Mouse (Mus musculus): Measurements from ENCODE around the gene Gm10570.

The Gm10570 gene

DNA sequence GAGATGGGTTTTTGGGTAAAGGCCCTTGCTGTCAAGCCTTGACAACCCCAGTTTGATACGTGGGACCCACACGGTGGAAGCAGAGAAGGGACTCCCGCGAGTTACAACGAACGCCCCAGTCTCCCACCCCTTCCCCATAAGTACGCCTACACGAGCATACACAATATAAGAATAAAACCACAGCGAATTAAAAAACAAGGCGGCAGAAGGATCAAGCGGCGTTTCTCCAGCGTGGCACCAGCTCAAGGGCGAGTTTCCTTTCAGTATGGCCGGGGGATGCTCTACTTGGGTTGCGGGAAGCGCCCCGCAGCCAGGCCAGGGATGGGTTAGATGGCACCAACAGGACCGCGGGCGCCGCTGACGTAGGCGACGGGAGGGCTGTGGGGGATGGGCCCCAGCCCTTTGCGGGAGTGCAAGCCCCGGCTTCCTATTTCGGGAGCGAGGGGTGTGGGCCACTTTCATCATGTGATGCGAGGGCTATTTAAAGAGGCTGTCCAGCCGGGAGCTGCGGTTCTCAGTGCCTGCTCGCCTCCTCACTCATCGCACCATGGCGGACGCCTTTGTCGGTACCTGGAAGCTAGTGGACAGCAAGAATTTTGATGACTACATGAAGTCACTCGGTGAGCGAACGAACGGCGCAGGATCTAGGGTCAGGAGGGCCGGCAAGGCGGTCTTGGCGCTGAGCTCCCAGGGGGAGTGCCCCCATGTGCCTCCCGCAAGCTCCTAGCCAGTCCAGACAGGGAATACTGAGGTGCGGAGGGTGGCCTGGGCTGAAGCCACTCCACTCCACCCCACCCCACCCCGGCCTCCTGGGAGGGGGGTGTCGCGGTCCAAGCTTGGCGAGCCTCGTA is at the start of gene Gm10570, which contains the start of gene Fabp3:
Gene Gm10570 (minus strand): TSS at position 444 of the 851 bp plus-strand sequence.
Gene Fabp3 (plus strand): TSS at position 365 of the 851 bp plus-strand sequence.
- peak; percentile 30 for DNase-seq

- no peak for DNase-seq
Observed at GRCm38 (mm10) chr4:130357946-130358345, 49.5 kb upstream of the Gm10570 start.

GRCm38 (mm10) chr4:130352588-130352987 is 44.1 kb upstream of the Gm10570 start:
- no peak for DNase-seq

GRCm38 (mm10) chr4:130350690-130351422 is 42.4 kb upstream of the Gm10570 start:
- no peak for DNase-seq

GRCm38 (mm10) chr4:130349666-130350065 is 41.2 kb upstream of the Gm10570 start:
- no peak for DNase-seq

- DNase-seq: peak; percentile 58
Observed at GRCm38 (mm10) chr4:130341691-130342090, 33.2 kb upstream of the Gm10570 start.

GRCm38 (mm10) chr4:130335867-130336266 is 27.4 kb upstream of the Gm10570 start:
- DNase-seq: no peak

DNA sequence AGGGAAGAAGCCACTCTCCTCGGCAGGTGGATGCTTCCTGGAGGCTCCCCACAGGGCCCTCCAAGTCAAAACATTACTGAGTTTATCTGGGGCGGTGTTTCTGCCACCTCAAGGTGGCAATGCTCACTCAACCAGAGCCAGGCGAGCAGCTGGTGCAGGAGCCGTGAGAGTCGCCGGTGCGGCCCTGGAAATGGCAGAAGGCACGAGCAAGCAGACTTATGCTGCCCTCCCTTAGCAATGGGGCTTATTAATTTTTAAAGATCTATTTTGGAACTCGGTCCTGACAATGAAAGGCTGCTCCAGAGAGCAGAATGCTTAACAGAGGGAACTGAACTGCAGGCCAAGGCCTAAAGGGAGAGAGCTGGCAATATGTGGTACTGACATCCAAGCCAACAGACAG is 18.9 kb upstream of the Gm10570 start:
- no peak for DNase-seq

DNA sequence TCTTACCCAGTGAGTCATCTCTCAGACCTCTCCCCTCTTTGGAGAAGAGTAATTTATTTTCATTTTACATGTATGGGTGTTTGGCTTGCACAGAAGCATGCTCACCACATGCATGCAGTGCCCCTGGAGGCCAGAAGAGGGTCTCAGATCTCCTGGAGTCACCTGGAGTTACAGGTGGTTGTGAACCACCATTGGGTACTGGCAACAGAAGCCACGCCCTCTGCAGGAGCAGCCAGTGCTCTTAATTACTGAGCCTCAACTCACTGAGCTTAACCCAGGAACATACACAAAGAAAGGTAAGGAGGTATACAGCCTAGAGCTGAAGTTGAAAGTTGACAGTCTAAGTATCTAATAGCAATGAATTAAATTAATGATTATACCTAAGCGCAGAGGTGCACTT is 17.0 kb upstream of the Gm10570 start:
- no peak for DNase-seq

DNA sequence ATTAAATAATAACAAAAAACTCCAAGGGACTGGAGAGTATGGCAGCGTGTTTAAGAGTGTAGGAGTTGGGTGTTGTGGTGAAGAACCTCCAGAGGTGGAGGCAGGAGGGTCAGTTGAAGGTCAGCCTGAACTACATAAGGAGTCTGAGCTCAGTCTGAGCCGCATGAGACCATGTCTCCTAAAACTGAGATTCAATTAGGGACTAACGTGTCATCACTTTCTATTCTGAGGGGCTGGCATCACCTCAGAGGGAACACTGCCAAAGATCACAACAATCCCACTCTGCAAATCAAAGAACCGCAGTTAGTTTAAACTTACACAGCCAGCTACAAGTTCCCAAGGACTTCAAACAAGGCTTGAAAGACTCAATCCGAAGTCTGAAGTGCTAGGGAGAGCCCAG is 15.1 kb upstream of the Gm10570 start:
- peak; percentile 14 for DNase-seq

- no peak for DNase-seq
Observed at GRCm38 (mm10) chr4:130323165-130323564, 14.7 kb upstream of the Gm10570 start.

GRCm38 (mm10) chr4:130322567-130322966 is 14.1 kb upstream of the Gm10570 start:
- DNase-seq: no peak

GRCm38 (mm10) chr4:130321640-130322039 is 13.2 kb upstream of the Gm10570 start:
- DNase-seq: no peak

GRCm38 (mm10) chr4:130319564-130319963 is 11.1 kb upstream of the Gm10570 start:
- DNase-seq: no peak

GRCm38 (mm10) chr4:130318122-130318521 is 9.6 kb upstream of the Gm10570 start:
- no peak for DNase-seq

GRCm38 (mm10) chr4:130316691-130317090 is 8.2 kb upstream of the Gm10570 start:
- DNase-seq: no peak

GRCm38 (mm10) chr4:130315771-130316527 is 7.5 kb upstream of the Gm10570 start:
- peak; percentile 45 for DNase-seq

GRCm38 (mm10) chr4:130313552-130313951 is 5.1 kb upstream of the Gm10570 start:
- no peak for DNase-seq

DNA sequence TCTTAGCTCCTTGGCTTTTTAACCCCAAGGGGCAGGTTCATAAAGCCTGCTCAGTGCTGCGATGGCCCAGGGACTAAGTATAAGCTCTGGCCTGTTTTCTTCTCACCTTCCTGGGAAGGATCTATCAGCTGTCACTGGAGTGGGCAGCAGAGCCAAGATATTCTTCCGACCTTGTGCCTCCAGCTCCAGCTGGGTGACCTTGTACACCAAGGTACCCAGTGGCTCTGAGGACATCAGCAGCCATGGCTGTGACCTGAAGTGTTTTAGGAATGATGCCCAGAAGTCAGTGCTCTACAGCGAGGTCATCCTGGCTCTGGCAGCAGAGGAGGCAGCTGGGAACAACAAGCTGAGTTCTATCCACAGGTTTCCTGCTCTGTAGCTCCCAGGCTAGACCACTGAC is 4.1 kb upstream of the Gm10570 start:
- DNase-seq: no peak

DNA sequence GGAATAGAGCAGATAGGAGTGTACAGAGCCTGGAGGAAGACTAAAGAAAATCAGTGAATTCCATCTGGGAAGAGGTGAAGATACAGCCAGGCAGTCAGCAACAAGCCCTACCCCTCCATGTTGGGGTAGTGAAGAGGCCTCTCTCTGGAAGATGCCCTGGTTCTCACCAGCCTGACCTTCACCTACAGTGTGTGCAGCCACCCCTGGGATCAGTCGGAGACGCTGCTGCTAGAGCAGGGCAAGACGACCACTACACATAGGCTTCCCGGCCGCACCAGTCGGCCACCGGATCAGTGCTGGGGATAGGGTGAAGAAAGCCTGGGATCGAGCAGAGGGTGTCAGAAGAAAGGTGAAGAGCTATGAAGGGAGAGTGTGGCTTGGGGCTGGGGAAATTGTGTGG is 780 bp upstream of the Gm10570 start:
- DNase-seq: no peak

DNA sequence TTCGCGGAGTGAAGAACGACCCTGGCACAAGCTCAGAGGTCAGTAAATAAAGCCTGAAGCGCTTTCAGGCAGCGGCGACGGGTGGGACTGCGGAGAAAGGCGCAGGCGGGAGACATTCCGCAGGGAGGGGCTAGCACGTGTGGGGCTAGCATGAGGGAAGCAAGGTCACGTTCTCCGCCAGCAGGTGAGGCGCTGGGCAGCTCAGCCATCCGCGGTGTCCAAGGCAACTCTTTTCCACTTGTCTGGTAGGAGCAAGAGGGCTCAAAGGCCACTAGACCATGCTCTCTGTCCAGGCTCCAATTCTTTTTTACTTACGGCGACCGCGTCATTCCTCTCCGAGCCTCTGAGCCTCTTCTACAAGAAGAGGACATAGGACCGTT is 633 bp downstream of the Gm10570 start:
- DNase-seq: peak; percentile 49

GRCm38 (mm10) chr4:130306796-130307630 is 1.5 kb downstream of the Gm10570 start:
- DNase-seq: no peak
